Mouse (Mus musculus): ENCODE data around the gene Vps41.

DNA sequence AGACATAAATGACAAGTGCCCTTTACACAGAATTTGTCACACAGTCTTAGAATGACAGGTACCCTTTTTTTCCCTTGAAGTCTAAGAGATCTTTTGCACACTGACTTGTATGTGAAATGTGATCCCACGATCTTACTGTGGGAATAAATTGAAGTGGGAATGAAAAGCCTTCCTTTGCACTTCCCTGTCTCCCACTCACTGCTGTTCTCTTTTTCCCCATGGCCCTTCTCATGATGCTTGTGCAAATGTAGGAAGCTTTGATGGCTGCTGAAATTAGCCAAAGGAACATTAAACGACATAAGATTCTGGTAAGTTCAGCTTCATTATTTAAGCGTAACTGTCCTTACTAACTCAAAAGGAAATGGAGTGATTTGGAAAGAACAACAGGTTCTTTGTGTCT lies 113.4 kb downstream of the Vps41 start:
- TF ChIP-seq CTCF (IDR thresholded peaks at IDR 0.05; ENCODE audit: borderline replicate concordance, control insufficient read depth, extremely low read depth, insufficient read depth, low read length, poor library complexity) = no peak
- no peak for TF ChIP-seq POLR2A (IDR thresholded peaks at IDR 0.05; ENCODE audit: control insufficient read depth, extremely low read depth, insufficient read depth, low read length, poor library complexity)

All from thymus, adult 2 months (tissue).